Mouse (Mus musculus) G1E (cell line): ENCODE measurements around the gene Anp32b. TPM values are rescaled to one million over a fixed set of nuclear protein-coding genes. Genes with fewer than 3 reads are reported as not detected.
A peak's percentile ranks its signal among the peaks of the same experiment; 100 is the strongest.

Experiments
- ATAC-seq: 2 replicates; pipeline ENCODE4 v1.8.0; 2016; ENCODE audit warnings: mild to moderate bottlenecking; ENCODE audit not compliant: insufficient number of reproducible peaks, poor library complexity, low FRiP score, severe bottlenecking; ENCODE audit errors: extremely low read depth
- DNase-seq: peaks from one replicate; pipeline ENCODE4 v3.0.0; 2012; ENCODE audit warnings: low spot score
- H3K27me3 ChIP-seq: 2 replicates; pipeline ENCODE4 v1.6.1; 2012; ENCODE audit warnings: mild to moderate bottlenecking, low read length, inconsistent platforms; ENCODE audit not compliant: insufficient read depth
- H3K36me3 ChIP-seq: replicated peaks from 2 replicates; pipeline ENCODE3; 2012; ENCODE audit warnings: mild to moderate bottlenecking, inconsistent platforms
- H3K4me1 ChIP-seq: 2 replicates; pipeline ENCODE4 v1.6.1; 2012; ENCODE audit warnings: low read depth, low read length, inconsistent platforms, mixed read lengths; ENCODE audit not compliant: insufficient read depth
- H3K4me3 ChIP-seq: 2 replicates; pipeline ENCODE4 v1.5.1; 2012; ENCODE audit warnings: low read depth, mild to moderate bottlenecking, inconsistent platforms, low read length, moderate library complexity, mixed read lengths
- H3K9me3 ChIP-seq: replicated peaks from 2 replicates; pipeline ENCODE4 v1.6.1; 2012; ENCODE audit warnings: inconsistent platforms
- CTCF ChIP-seq: IDR thresholded peaks from 2 replicates; pipeline ENCODE4 v1.5.1; 2012; ENCODE audit warnings: low read depth, low read length, inconsistent platforms, mixed read lengths
- GATA1 ChIP-seq: IDR thresholded peaks from 2 replicates; pipeline ENCODE4 v1.6.1; 2012; ENCODE audit warnings: borderline replicate concordance, low read length, inconsistent platforms, mixed read lengths
- GATA2 ChIP-seq: IDR thresholded peaks from 2 replicates; pipeline ENCODE4 v1.6.1; 2012; ENCODE audit warnings: low read depth, low read length, inconsistent platforms, borderline replicate concordance
- POLR2AphosphoS5 ChIP-seq: IDR thresholded peaks from 2 replicates; pipeline ENCODE4 v1.6.1; 2012; ENCODE audit warnings: low read depth, low read length, inconsistent platforms; ENCODE audit not compliant: insufficient replicate concordance
- TAL1 ChIP-seq: conservative IDR thresholded peaks from 2 replicates; pipeline ENCODE4 v1.6.1; 2012; ENCODE audit warnings: low read depth, low read length, inconsistent platforms, mixed read lengths
- polyA plus RNA-seq: library from polyadenylated mRNA; stranded (reverse); fragments of >175 nt; gene quantifications from 2 replicates; pipeline ENCODE4 v1.2.3, GENCODE M21; 2012
- total RNA-seq, 2 experiments: library from RNA; stranded (forward) in 1 of 2; stranded (reverse) in 1 of 2; fragments of 200-1000 nt in 1 of 2; fragments of >200 nt in 1 of 2; fragmentation: Nextera tagmentation in 1 of 2; gene quantifications; 2 replicates each; pipeline ENCODE4 v1.2.3; 2014 to 2017

Anp32b gene
- total and polyA plus RNA-seq, 3 experiments = 40.8 to 900 (median 728) TPM

- peaks cover 84% of the 10 kb centered on the region for H3K36me3 ChIP-seq
- H3K9me3 ChIP-seq = no peaks in the 10 kb centered on the region
- H3K27me3 ChIP-seq = no peaks in the 10 kb centered on the region
- H3K4me1 ChIP-seq = peaks cover 78% of the 10 kb centered on the region
- TF ChIP-seq TAL1 = no peak
- no peak for TF ChIP-seq GATA1
- TF ChIP-seq POLR2AphosphoS5 = no peak
- TF ChIP-seq CTCF = no peak
- no peak for TF ChIP-seq GATA2
- H3K4me3 ChIP-seq = no peak overlapping the region
- DNase-seq (no peak), ATAC-seq (no peak)
Measured at GRCm38 (mm10) chr4:46458411-46458810, 7.7 kb downstream of the Anp32b start.

GRCm38 (mm10) chr4:46463130-46463830 is 12.6 kb downstream of the Anp32b start:
- Histone ChIP-seq H3K27me3 (no peaks in the 10 kb centered on the region), H3K9me3 (no peaks in the 10 kb centered on the region), H3K4me1 (peaks cover 49% of the 10 kb centered on the region), H3K4me3 (no peak overlapping the region), H3K36me3 (peaks cover 96% of the 10 kb centered on the region)
- ATAC-seq (peak; percentile 35; the same call in 1 of the 2 replicates), DNase-seq (no peak)
- TF ChIP-seq GATA1 (no peak), POLR2AphosphoS5 (no peak), CTCF (peak; percentile 22; the same call in 1 of the 2 replicates), GATA2 (no peak)

- Histone ChIP-seq H3K4me1 (peaks cover 38% of the 10 kb centered on the region), H3K36me3 (peaks cover 99% of the 10 kb centered on the region), H3K9me3 (no peaks in the 10 kb centered on the region), H3K27me3 (no peaks in the 10 kb centered on the region), H3K4me3 (no peak overlapping the region)
- no peak for DNase-seq
- ATAC-seq = no peak
- TF ChIP-seq GATA2 = no peak
- TF ChIP-seq POLR2AphosphoS5 = no peak
- TF ChIP-seq CTCF = no peak
- no peak for TF ChIP-seq TAL1
- no peak for TF ChIP-seq GATA1
Measured at GRCm38 (mm10) chr4:46465740-46466139, 15.0 kb downstream of the Anp32b start.

GRCm38 (mm10) chr4:46475101-46475500 is 24.4 kb downstream of the Anp32b start:
- ATAC-seq = no peak
- H3K36me3 ChIP-seq = peaks cover 89% of the 10 kb centered on the region
- H3K27me3 ChIP-seq = no peaks in the 10 kb centered on the region
- no peak for DNase-seq
- H3K4me3 ChIP-seq = no peak overlapping the region
- no peaks in the 10 kb centered on the region for H3K9me3 ChIP-seq
- no peak for TF ChIP-seq TAL1
- no peak for TF ChIP-seq POLR2AphosphoS5
- TF ChIP-seq CTCF = no peak
- no peak for TF ChIP-seq GATA2
- no peak for TF ChIP-seq GATA1
- peaks cover 2% of the 10 kb centered on the region; the same call in 1 of the 2 replicates for H3K4me1 ChIP-seq

GRCm38 (mm10) chr4:46479081-46479480 is 28.4 kb downstream of the Anp32b start:
- H3K4me3 ChIP-seq = no peak overlapping the region
- no peaks in the 10 kb centered on the region for H3K9me3 ChIP-seq
- peaks cover 53% of the 10 kb centered on the region for H3K36me3 ChIP-seq
- ATAC-seq (no peak), DNase-seq (no peak)
- no peaks in the 10 kb centered on the region for H3K27me3 ChIP-seq
- H3K4me1 ChIP-seq = peaks cover 14% of the 10 kb centered on the region
- TF ChIP-seq TAL1 = no peak
- no peak for TF ChIP-seq GATA2
- no peak for TF ChIP-seq GATA1
- no peak for TF ChIP-seq CTCF
- no peak for TF ChIP-seq POLR2AphosphoS5

- H3K27me3 ChIP-seq = no peaks in the 10 kb centered on the region
- ATAC-seq = peak; percentile 82
- TF ChIP-seq POLR2AphosphoS5 (no peak), CTCF (no peak), GATA2 (no peak), TAL1 (no peak), GATA1 (no peak)
- peaks cover 5% of the 10 kb centered on the region for H3K36me3 ChIP-seq
- H3K4me1 ChIP-seq = peaks cover 55% of the 10 kb centered on the region
- H3K9me3 ChIP-seq = no peaks in the 10 kb centered on the region
- DNase-seq = peak; percentile 49
- H3K4me3 ChIP-seq = peak overlapping the region; percentile 60; the same call in 1 of the 2 replicates
Measured at GRCm38 (mm10) chr4:46485696-46486417, 35.2 kb downstream of the Anp32b start.
